Mouse (Mus musculus) thymus, postnatal 0 days (tissue): Measurements from ENCODE around the gene Pakap. TPM values are rescaled to one million over a fixed set of nuclear protein-coding genes. Genes with fewer than 3 reads are reported as not detected.
"Not testable (repeated sequence)": the region's sequence is repeated elsewhere in the genome, so short reads cannot be mapped to it uniquely, and the experiment has no call there.

ENCODE experiments used
- DNase-seq: peaks from one replicate; pipeline ENCODE4 v3.0.0-alpha.2; 2015; ENCODE audit warnings: low spot score
- polyA plus RNA-seq: library from polyadenylated mRNA; unstranded; fragments of >200 nt; fragmentation: Nextera tagmentation; extraction: Ambion mirVana; gene quantifications from 2 replicates; pipeline ENCODE4 v1.2.1, GENCODE M21; 2015

The Pakap gene
- polyA plus RNA-seq, 1 experiment from 2014 or later, result 10.0 TPM

- no peak for DNase-seq
Observed at GRCm38 (mm10) chr4:57866088-57866487, 298.1 kb downstream of the Pakap start.

DNA sequence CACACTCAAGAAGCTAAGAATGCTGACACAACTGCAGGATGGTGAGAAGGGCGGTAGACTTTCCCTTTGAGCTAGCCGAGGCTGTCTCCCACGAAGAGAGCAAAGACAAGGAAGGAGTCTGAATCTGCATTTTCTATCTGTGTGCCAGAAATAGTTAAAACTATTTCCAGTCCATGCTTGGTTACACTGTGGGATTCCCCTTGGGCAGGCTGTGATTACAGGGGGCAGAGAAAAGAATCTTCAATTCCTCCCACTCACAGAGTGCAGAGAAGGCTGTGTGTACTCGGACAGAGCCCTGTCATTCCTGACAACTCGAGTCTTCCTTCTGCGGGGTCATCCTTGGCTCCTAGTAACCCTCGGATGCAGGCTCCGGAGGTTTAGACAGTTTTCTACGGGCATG lies 299.0 kb downstream of the Pakap start:
- no peak for DNase-seq

DNA sequence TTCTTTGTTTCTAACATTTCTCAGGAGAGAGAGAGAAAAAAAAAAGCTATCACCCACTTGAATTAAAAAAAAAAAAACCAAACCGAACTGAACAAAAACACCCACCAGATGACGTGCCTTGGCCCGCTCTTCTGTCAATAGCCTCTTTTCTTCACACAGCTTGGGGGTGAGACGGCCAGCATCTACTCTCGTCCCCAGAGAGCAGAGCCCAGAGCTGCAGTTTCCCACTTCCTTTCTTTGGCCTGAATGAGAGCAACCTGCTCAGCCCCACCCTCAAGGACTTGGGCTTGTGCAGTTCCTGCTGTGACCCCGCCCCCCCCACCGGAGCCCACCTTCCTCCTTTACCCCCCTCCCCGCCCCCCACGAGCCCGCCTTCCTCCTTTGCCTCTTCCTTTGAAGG lies 299.5 kb downstream of the Pakap start:
- peak; percentile 75 for DNase-seq

DNA sequence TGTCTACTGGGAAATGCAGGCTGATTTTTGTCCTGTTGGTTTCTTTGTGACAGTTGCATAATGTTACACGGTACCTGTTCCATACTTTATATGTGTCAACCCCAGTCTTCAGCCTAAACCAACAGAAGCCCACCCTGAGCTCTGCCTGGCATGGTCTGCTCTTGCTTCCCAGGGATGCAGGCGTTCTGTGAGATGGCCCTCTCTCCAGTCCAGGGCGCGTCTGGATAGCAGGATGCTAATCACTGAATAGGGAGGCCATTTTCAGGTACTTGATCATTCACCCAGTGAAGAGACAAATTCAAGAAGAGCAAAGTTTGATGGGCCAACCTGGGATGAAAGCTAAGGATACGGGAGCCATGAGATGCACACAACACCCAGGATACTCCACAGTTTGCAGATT lies 311.2 kb downstream of the Pakap start:
- DNase-seq, result no peak

GRCm38 (mm10) chr4:57879804-57880357 lies 311.9 kb downstream of the Pakap start:
- DNase-seq, result peak; percentile 80

- no peak for DNase-seq
Observed at GRCm38 (mm10) chr4:57883520-57884421, 315.8 kb downstream of the Pakap start.

GRCm38 (mm10) chr4:57884511-57884910 lies 316.5 kb downstream of the Pakap start:
- no peak for DNase-seq

DNA sequence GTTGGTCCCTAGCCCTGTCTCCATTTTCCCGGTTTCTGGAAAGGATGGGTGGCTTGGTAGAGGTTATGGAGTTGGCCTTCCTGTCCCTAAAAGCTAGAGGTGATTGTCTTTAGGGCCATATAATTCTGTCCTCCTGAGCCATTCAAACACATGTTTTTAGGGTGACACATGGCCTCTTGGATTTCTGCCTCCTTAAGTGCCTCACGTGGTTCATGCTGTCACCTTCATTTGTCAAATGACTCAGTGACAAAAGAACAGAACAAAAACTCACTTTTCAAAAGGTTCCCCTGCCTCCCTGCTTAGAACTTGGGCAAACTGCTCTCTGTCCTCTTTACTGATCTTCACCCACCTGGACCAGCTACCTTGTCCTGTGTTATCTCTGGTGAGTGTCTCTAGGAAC lies 317.2 kb downstream of the Pakap start:
- DNase-seq, result no peak

DNA sequence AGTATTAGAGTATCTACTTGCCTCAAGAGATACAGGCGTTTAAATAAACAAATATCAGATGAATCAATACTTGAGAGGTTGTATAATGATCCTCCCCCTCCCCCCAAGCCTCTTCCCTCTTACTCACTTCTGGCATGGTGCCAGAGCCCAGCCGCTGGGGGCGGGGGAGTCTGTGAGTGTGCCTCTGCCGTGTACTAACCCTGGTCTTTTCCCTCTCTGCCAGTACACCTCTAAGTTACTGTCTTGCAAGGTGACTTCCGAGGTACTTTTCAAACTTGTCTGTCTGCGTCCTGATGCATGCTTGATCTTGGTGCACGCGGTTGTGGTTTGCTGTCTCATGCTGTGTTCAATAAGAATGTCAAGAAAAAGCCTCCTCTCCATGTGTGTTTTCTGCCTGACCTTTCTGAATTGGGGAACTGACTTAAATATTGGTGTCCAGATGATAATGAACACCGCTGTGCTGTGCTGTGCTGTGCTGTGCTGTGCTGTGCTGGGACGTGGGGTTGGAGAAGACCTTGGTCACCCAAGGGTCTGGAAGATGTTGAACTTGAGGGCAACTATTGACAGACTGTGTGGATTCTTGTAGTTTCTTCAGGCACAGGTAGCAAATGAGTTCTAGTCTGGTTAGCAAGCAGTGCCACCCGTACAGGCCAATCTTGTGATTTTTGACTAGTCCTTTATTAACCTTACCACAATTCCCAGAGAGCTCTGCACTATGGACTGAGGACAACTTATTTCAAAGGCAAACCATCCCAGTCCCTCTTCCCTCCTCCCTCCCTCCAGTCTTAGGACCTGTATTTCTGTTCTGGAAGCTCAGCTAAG lies 318.3 kb downstream of the Pakap start:
- DNase-seq, result peak; percentile 30

- DNase-seq, result no peak
Observed at GRCm38 (mm10) chr4:57886888-57887230, 318.9 kb downstream of the Pakap start.

DNA sequence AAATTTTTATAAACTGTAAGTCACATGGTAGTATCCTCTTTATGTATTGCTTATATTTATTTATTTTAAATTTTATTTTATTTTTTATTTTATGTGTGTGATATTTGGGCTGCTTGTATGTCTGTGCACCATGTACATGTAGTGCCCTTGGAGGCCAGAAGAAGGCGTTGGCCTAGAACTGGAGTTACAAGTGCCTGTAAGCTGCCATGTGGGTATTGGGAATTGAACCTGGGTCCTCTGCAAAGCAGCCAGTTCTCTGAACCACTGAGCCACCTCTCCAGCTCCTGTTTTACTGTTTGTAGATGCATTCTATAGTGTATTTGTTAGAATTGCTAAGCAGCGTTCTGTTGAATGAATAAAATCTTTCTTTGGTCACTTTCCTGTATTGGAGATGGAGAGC lies 320.3 kb downstream of the Pakap start:
- DNase-seq, result no peak

DNA sequence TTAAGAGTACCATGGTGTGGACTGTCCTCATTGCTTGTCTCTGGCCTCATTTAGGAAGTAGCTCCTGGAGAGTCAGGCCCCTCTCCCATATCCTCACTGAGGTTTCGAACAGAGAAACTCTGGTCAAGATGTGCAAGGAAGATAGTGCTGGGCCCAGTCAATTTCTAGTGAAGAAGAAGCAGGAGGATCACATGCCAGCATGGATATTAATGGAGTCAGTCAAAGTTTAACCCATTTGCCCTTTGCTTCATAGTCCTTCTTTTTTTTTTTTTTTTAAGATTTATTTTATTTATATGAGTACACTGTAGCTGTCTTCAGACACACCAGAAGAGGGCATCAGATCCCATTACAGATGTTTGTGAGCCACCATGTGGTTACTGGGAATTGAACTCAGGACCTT lies 321.0 kb downstream of the Pakap start:
- not testable (repeated sequence) for DNase-seq

- no peak for DNase-seq
Observed at GRCm38 (mm10) chr4:57889773-57890172, 321.8 kb downstream of the Pakap start.

DNA sequence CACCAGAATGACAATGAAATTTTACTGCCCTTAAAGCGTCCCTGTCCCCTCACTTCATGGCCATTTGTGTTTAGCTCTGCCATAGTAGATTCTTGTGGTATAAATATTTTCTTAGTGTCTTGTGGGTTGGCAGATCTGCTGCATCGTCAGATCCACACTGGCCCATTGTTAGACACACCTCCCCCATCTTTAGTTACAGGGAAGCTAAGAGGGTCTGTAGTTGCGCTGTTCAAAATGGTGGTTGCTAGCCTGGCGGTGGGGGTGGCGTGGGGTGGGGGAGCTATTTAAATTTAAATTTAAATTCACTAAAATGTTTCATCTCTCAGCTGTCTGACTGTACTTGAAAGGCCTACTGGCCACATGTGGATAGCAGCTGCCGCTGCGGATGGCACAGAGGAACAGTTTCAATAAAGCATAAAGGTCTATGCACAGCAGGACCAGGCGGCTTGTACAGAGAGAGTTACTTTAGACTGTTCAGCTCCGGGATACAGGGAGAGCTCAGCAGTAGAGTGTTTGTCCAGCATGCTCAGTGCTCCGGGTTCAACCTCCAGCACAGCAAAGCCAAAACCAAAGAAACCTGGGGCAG lies 324.1 kb downstream of the Pakap start:
- no peak for DNase-seq

GRCm38 (mm10) chr4:57895140-57895539 lies 327.2 kb downstream of the Pakap start:
- DNase-seq, result no peak

- no peak for DNase-seq
Observed at GRCm38 (mm10) chr4:57895902-57896301, 327.9 kb downstream of the Pakap start.

DNA sequence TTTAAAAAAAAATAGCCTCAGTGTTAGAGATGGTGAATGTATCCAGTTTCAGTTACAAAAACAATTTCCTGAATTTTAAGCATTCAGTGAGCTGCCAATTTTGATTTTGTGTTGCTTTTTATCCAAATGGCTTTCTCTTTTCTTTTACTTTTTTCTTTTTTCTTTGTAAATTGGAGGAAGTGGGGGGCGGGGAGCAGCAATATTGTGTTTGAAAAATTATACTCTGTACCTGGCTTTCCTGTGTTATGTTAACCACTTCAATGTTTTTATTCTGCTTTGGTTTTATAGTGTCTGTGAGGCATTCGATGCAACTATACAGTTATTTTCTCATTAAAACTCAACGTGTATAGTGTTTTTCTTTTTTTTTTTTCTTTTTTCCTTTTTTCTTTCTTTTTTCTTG lies 328.7 kb downstream of the Pakap start:
- DNase-seq, result peak; percentile 33

GRCm38 (mm10) chr4:57901210-57901609 lies 333.2 kb downstream of the Pakap start:
- peak; percentile 59 for DNase-seq

DNA sequence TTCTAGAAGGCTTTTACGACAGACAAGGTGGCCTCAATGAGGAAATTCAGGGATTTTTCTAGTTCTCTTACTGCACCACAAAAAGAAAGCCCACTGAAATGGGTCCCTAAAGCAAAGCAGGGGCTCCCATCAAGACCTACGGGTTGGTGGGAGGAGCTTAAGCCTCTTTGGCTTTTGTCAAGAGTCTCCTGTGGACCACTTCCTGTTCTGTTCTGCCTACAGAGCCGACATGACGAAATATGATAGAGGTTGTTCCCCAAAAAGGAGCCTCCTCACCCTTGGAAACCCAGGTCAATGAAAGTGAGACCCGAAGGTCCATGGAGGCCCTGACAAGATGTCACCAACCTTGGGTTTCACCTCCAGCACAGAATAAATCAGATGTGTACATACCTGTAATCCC lies 334.6 kb downstream of the Pakap start:
- peak; percentile 35 for DNase-seq

- peak; percentile 72 for DNase-seq
Observed at GRCm38 (mm10) chr4:57904211-57904610, 336.2 kb downstream of the Pakap start.

DNA sequence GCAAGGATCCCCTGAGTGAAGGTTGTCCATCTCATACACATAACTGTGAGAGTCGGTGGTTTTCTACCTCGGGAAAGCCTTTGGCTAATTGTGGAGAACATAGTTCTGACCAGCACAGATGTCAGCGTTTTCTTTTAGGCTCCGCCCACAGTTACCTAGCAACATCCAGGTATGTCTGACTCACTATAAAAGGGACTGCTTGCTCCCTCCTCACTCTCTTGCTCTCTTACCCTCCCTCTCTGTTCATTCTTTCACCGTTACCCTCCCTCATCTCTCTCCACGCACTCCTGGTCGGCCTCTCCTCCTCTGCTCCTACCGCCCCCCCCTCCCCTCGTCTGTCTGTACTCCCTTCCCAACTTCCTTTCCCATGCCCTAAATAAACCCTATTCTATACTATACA lies 336.7 kb downstream of the Pakap start:
- no peak for DNase-seq

DNA sequence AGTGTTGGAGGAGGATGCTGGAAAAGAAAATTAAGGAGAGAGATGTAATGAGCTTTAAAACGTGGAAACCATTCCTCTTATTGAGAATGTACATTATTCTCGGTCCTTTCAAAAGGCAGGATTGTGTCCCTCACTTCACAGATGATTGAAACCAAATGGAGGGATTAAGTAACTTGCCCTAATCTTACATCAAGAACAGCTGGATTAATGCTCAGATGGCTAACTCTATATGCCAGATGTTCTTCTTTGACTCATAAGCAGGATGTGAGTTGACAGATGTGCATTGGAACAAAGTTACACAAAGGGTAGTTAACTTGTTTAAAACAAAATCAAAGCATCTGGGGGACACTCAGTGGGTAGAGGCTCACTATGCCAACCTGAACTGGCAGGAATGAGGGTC lies 338.7 kb downstream of the Pakap start:
- no peak for DNase-seq
